Mouse (Mus musculus) liver, adult (tissue): ENCODE data around the gene Emc10.

Experiments used
- GATA4 ChIP-seq: IDR thresholded peaks from 2 replicates; pipeline ENCODE4 v1.6.1; 2014; ENCODE audit warnings: mild to moderate bottlenecking, low read length; ENCODE audit not compliant: insufficient replicate concordance

The Emc10 gene

DNA sequence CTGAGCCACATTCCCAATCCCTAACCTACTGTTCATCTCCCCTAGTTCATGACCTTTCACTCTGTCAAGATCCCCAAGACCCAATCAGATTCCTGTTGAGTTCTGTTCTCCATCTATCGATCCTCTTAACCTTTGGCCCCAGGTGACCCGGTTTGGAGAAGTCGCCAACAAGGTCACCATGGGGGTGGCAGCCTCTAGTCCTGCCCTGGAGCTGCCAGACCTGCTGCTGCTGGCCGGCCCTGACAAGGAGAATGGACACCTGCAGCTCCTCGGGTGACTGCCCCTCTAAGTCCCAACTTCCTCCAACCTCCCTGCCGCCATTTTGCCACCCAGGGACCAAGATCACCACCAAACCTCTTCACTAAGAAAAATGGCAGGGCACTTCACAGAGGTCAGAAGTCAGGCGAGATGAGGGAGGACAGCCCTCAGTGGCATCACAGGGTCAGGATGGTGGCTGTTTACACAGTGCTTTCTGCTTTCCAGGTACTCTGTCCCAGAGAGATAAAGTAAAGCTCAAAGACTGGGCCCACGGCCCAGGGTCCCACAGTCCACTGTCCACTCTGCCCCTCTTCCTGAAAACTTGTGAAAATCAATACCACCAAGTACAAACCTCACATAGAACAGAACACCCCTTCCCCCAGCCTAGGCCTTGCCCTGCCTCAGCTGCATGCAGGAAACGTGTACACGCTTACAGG lies 1.2 kb upstream of the Emc10 start:
- peak; percentile 91 for TF ChIP-seq GATA4

DNA sequence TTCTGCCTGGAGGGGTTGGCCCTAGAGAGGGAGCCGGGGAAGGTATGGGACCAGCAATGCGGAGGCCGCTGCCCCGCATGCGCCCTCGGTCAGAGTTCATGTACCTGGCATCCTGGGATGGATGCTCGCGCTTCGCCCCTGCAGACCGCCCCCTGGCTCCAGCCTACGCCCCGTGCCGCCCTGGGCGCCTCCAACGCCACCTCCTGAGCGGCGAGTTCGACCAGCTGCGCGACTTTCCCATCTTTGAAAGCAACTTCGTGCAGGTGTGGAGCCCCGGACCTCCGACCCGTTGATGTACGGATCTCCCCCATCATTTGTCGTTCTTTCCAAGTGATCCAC lies 411 bp upstream of the Emc10 start:
- TF ChIP-seq GATA4: no peak; the same call in 1 of the 2 replicates

GRCm38 (mm10) chr7:44495086-44495485 lies 1.2 kb downstream of the Emc10 start:
- no peak for TF ChIP-seq GATA4

DNA sequence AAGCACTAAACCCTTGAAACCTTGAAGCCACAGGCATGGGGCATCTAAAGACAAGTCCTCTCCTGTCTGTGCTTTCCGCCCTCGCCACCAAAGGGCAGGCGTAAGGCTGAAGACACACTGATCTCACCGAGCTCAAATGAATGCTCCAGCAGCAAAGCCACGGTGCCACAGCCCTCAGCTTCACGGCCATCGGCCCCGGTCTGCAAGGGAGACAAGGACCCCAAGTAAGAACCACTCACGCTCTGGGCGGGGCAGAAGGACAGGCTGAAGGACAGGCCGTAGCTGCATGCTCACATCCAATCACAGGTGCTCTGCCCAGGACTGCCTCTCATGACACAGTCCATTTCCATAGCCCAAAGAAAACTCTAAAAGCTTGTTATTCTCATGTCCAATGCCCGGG lies 1.6 kb downstream of the Emc10 start:
- no peak for TF ChIP-seq GATA4

- no peak for TF ChIP-seq GATA4
Observed at GRCm38 (mm10) chr7:44492166-44492826, 4.0 kb downstream of the Emc10 start.

GRCm38 (mm10) chr7:44491391-44491790 lies 4.9 kb downstream of the Emc10 start:
- no peak for TF ChIP-seq GATA4

- no peak for TF ChIP-seq GATA4
Observed at GRCm38 (mm10) chr7:44490281-44490680, 6.0 kb downstream of the Emc10 start.

- no peak for TF ChIP-seq GATA4
Observed at GRCm38 (mm10) chr7:44488545-44488944, 7.8 kb downstream of the Emc10 start.

- no peak for TF ChIP-seq GATA4
Observed at GRCm38 (mm10) chr7:44487936-44488335, 8.4 kb downstream of the Emc10 start.

- no peak for TF ChIP-seq GATA4
Observed at GRCm38 (mm10) chr7:44486927-44487575, 9.3 kb downstream of the Emc10 start.

GRCm38 (mm10) chr7:44485572-44486195 lies 10.6 kb downstream of the Emc10 start:
- no peak for TF ChIP-seq GATA4

- TF ChIP-seq GATA4: no peak
Observed at GRCm38 (mm10) chr7:44484841-44485571, 11.3 kb downstream of the Emc10 start.

DNA sequence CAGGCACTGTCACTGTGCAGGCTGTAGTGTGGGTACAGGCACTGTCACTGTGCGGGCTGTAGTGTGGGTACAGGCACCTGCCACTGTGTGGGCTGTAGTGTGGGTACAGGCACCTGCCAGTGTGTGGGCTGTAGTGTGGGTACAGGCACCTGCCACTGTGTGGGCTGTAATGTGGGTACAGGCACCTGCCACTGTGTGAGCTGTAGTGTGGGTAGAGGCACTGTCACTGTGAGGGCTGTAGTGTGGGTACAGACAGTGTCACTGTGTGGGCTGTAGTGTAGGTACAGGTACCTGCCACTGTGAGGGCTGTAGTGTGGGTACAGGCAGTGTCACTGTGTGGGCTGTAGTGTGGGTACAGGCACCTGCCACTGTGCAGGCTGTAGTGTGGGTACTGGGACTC lies 12.2 kb downstream of the Emc10 start:
- TF ChIP-seq GATA4: no peak

DNA sequence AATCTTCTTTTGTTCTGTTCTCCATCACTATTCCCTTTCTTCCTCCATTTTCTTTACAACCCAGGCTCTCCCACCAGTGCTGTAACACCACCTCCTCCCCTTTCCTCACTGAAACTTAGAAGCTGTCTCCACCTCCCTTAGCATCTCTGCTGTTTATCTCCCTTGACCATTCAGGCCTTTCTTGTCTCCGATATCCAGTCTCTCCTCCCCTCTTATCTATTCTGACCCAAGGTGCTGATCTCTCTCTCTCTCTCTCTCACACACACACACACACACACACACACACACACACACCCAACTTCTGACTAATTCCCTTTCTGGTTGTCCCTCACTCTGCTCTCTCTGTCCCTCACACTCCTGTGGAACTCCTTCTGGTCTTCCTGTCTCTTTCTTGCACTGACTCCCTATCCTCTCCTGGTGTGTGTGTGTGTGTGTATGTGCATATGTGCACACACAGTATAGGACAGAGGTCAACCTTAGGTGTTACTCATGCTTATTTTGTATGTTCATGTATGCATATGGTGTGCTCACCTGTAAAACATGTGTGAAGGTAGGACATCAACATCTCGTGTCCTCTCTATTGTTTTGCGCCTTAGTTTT lies 13.4 kb downstream of the Emc10 start:
- TF ChIP-seq GATA4: no peak
